Mouse (Mus musculus) urinary bladder, adult 18-20 months (tissue): ENCODE data around the gene Ncoa5.

Source experiments
- DNase-seq, 2 experiments: peaks; one replicate each; pipeline ENCODE4 v3.0.0; 2022; ENCODE audit warnings: low spot score in 2 of 2, mixed read lengths in 2 of 2

Gene Ncoa5

GRCm38 (mm10) chr2:164957548-164958315 lies 76.9 kb downstream of the Ncoa5 start:
- DNase-seq = no peak

- no peak for DNase-seq
These were observed 78.5 kb downstream of the Ncoa5 start for GRCm38 (mm10) chr2:164956195-164956594.

- no peak for DNase-seq
These were observed 78.9 kb downstream of the Ncoa5 start for GRCm38 (mm10) chr2:164955725-164956124.

- DNase-seq = peak; percentile 40 to 63
These were observed 81.4 kb downstream of the Ncoa5 start for GRCm38 (mm10) chr2:164953224-164953623.

GRCm38 (mm10) chr2:164952448-164952847 lies 82.2 kb downstream of the Ncoa5 start:
- no peak for DNase-seq

- no peak for DNase-seq
These were observed 82.9 kb downstream of the Ncoa5 start for GRCm38 (mm10) chr2:164951745-164952144.

GRCm38 (mm10) chr2:164950501-164950900 lies 84.2 kb downstream of the Ncoa5 start:
- DNase-seq = no peak
